Mouse (Mus musculus): ENCODE results near the gene Hoxc13. TPM values are rescaled to one million over a fixed set of nuclear protein-coding genes. Genes with fewer than 3 reads are reported as not detected.

Gene Hoxc13
- total and polyA plus RNA-seq, 2 experiments from 2014 or later, result not detected

DNA sequence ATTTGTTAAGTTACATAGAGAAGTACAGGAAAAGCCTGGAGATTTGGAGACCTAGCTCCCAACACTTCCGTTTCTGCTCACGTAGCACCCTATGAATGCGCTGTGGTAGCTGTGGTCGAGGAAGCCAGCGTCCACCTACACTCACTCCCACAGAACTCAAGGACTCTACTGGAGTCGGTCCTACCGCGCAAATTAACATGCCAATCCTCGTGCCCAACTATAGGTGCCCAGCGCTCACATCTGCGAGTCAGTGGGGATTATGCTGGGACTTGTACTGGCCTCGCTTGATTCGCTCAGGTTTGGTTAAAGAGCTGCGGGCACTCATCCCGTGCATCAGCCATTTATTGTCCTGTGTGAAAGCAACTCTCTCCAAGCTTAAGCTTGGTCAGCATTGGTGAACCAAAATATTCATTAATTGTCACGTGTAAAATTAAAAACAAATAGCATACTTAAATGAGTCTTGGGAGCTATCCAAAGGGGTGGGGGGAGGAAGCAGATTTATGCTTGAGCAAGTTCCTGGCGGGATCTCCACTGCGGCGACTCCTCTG, 7.8 kb upstream of the Hoxc13 start:
- DNase-seq (no peak), ATAC-seq (no peak)
- no peak overlapping the region for H3K4me3 ChIP-seq (ENCODE audit: low read depth, low read length)
- H3K4me2 ChIP-seq (ENCODE audit: low read depth), result no peak overlapping the region
- WGBS, result under 1% methylated on average over 19 of the region's 19 CpGs
- no peak for TF ChIP-seq CTCF (IDR thresholded peaks at IDR 0.05; ENCODE audit: low read depth)
- no peak overlapping the region for H3K27ac ChIP-seq (ENCODE audit: low read depth, low read length)
- no peaks in the 10 kb centered on the region for H3K4me1 ChIP-seq (ENCODE audit: insufficient read depth)
- no peaks in the 10 kb centered on the region for H3K36me3 ChIP-seq (ENCODE audit: insufficient read depth)
- H3K27me3 ChIP-seq (ENCODE audit: insufficient read depth, low read length), result peaks cover 93% of the 10 kb centered on the region
- no peaks in the 10 kb centered on the region for H3K9me3 ChIP-seq (ENCODE audit: low read length)
- no peak overlapping the region for H3K9ac ChIP-seq

DNA sequence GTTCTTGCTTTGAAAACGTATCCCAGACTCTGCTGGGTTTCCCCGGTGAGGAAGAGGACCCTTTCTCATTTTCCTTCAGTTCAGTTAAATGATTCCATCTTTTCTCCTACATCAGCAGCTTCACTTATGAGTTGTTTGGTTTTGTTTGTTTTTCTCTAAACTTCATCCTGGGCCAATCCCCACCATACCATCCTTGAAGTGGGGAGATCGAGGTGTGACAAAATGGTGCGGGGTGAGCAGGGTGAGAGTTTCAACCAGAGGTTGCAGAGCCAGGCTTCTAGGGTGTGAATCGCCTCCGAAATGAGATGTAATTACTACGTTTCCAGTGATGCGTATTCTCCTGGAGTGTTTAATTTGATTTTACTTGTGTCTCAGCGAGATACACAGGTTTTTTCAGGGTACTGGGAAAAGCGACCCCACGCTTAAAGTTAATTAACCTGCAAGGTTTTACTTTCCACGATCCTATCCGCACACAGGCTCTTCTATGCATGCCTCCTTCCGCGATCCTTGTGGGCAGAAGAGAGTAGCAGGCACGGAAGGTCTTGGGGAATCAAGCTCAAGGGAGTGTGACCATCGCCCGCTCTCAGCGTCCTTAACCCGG, 2.8 kb upstream of the Hoxc13 start:
- no peak overlapping the region for H3K4me3 ChIP-seq (ENCODE audit: low read depth, low read length)
- H3K4me1 ChIP-seq (ENCODE audit: insufficient read depth), result no peaks in the 10 kb centered on the region
- H3K4me2 ChIP-seq (ENCODE audit: low read depth), result no peak overlapping the region
- peaks cover 96% of the 10 kb centered on the region for H3K27me3 ChIP-seq (ENCODE audit: insufficient read depth, low read length)
- H3K27ac ChIP-seq (ENCODE audit: low read depth, low read length), result no peak overlapping the region
- WGBS, result 2% methylated on average over 20 of the region's 20 CpGs
- no peak overlapping the region for H3K9ac ChIP-seq
- ATAC-seq, result no peak
- H3K36me3 ChIP-seq (ENCODE audit: insufficient read depth), result no peaks in the 10 kb centered on the region
- DNase-seq, result no peak
- TF ChIP-seq CTCF (IDR thresholded peaks at IDR 0.05; ENCODE audit: low read depth), result no peak
- H3K9me3 ChIP-seq (ENCODE audit: low read length), result no peaks in the 10 kb centered on the region

DNA sequence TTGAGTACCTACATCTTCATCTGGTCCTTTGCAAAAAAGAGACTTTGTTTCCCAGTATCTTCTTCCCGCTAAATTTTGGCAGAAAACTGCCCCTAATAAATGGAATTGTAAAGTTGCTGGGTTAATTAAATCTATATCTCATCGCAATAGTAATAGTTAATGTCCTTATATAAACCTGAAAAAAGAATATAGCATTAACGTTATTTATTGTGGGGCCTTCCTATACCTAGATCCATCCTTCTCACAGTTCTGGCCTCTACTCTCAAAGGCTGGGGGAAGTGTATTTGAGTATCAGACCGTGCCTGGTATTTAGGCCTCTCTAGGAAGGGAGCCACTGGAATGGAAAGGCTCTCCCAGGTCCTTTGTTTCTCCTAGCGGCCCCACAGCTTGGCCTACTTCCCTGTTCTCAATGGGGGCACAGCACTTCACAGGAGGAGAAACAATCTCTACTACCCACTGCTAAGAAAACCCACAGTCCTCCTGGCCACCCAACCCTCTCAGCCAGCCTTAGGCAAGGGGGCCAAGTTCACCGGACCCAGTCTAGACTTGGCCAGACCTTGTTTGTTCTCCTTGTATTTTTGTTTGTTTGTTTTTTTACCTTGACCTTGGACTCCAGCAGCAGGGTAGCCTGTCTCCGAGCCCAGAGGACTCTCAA, 2.2 kb upstream of the Hoxc13 start:
- Histone ChIP-seq H3K36me3 (ENCODE audit: insufficient read depth) (no peaks in the 10 kb centered on the region), H3K9me3 (ENCODE audit: low read length) (no peaks in the 10 kb centered on the region), H3K27ac (ENCODE audit: low read depth, low read length) (no peak overlapping the region), H3K4me1 (ENCODE audit: insufficient read depth) (no peaks in the 10 kb centered on the region), H3K4me2 (ENCODE audit: low read depth) (no peak overlapping the region), H3K27me3 (ENCODE audit: insufficient read depth, low read length) (peaks cover 97% of the 10 kb centered on the region), H3K4me3 (ENCODE audit: low read depth, low read length) (no peak overlapping the region), H3K9ac (no peak overlapping the region)
- WGBS, result 1% methylated on average over 7 of the region's 7 CpGs
- no peak for TF ChIP-seq CTCF (IDR thresholded peaks at IDR 0.05; ENCODE audit: low read depth)
- no peak for DNase-seq
- ATAC-seq, result no peak

DNA sequence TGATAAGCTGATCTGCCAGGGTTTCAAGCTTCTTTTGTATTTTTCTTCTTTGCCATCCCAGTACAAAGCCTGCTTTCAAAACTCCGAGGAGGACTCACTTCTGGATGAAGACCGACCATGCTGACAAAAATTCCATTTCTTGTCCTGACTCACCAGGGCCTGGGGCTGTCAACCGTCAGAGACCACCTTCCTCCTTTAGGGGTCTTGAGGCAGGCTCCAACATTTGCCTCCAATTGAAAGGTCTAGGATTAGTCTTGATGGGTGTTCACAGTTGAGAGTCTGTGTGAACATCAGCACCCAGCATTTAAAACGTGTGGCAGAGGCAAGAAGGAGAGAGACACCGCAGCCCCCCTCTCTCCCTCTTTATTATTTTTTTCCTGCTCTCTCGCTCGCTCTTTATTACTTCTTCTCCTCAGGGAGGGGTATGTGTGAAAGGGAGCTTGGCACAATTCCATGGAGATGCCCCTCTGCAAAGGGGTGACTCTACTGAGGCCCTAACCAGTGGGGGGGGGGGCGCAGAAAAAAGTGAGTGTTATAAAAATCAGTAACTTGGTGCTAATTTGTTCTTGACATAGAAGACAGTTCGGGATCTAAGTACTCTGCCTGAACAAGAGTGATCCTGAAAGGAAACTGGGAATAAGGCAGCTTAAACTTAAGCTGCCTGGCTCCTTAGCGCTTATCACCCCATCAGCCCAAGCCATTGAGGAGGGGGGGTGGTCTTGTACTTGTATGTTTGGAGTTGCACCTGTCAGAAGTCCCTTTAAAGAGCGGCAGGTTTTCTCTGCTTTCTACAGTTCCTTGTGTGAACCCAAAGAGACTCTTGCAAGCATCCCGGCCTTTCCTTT, 1.3 kb upstream of the Hoxc13 start:
- peaks cover 98% of the 10 kb centered on the region for H3K27me3 ChIP-seq (ENCODE audit: insufficient read depth, low read length)
- TF ChIP-seq CTCF (IDR thresholded peaks at IDR 0.05; ENCODE audit: low read depth), result no peak
- WGBS, result 5% methylated on average over 12 of the region's 12 CpGs
- DNase-seq (no peak), ATAC-seq (no peak)
- no peak overlapping the region for H3K4me3 ChIP-seq (ENCODE audit: low read depth, low read length)
- no peaks in the 10 kb centered on the region for H3K4me1 ChIP-seq (ENCODE audit: insufficient read depth)
- H3K9ac ChIP-seq, result no peak overlapping the region
- H3K9me3 ChIP-seq (ENCODE audit: low read length), result no peaks in the 10 kb centered on the region
- no peak overlapping the region for H3K4me2 ChIP-seq (ENCODE audit: low read depth)
- no peak overlapping the region for H3K27ac ChIP-seq (ENCODE audit: low read depth, low read length)
- no peaks in the 10 kb centered on the region for H3K36me3 ChIP-seq (ENCODE audit: insufficient read depth)

DNA sequence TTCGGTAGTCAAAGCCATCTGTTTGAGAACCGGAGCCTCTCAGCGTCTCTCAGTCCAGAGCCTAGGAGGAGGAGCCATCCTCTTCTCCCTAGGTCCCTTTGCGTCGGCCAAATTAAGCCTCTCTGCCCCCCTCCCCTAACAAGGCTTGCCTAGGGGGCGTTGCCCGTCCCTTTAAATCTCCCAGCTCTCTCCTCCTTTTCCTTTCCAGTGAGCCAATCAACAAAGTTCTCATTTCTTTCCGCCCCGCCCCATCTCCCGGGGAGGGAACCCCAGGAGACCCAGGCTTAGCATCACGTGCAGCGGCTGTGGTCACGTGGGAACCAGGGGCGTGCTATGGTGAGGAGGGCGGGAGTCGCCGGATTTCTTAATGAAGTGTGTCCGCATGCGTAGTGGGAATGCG, 284 bp upstream of the Hoxc13 start:
- DNase-seq, result peak; percentile 52
- Histone ChIP-seq H3K27ac (ENCODE audit: low read depth, low read length) (no peak overlapping the region), H3K27me3 (ENCODE audit: insufficient read depth, low read length) (peaks cover 99% of the 10 kb centered on the region), H3K36me3 (ENCODE audit: insufficient read depth) (no peaks in the 10 kb centered on the region), H3K9me3 (ENCODE audit: low read length) (no peaks in the 10 kb centered on the region), H3K4me1 (ENCODE audit: insufficient read depth) (no peaks in the 10 kb centered on the region), H3K9ac (no peak overlapping the region), H3K4me2 (ENCODE audit: low read depth) (peak overlapping the region; percentile 28; the same call in 1 of the 2 replicates), H3K4me3 (ENCODE audit: low read depth, low read length) (0 out of 2 replicates have a peak overlapping the region, but pooled peaks have one; percentile 3)
- ATAC-seq, result peak; percentile 59; the same call in 1 of the 2 replicates
- TF ChIP-seq CTCF (IDR thresholded peaks at IDR 0.05; ENCODE audit: low read depth), result no peak
- 2% methylated on average over 20 of the region's 20 CpGs for WGBS

DNA sequence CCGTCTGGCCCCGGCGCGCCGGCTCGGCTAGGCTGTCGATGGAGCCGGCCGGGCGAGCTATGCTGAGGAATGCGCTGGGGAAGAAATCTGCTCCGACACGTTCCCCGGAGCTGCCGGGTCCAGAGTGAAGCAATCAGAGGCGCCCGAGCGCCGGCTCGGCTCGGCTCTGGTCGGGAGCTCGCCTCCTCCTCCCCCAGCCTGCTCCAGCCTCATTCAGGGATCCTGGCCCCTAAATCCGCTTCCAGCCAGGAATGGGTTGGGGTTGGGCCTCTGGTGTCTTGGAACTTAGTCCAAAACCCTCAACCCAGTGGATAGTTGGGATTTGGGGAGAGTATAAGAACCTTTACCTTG, 1.1 kb downstream of the Hoxc13 start:
- peak; percentile 40; the same call in 1 of the 2 replicates for ATAC-seq
- DNase-seq, result no peak

More for the DNA sequence above, 1.1 kb downstream of the Hoxc13 start:
- Histone ChIP-seq H3K9me3 (ENCODE audit: low read length) (no peaks in the 10 kb centered on the region), H3K27ac (ENCODE audit: low read depth, low read length) (no peak overlapping the region), H3K4me2 (ENCODE audit: low read depth) (no peak overlapping the region), H3K4me3 (ENCODE audit: low read depth, low read length) (no peak overlapping the region), H3K27me3 (ENCODE audit: insufficient read depth, low read length) (peaks cover 98% of the 10 kb centered on the region), H3K4me1 (ENCODE audit: insufficient read depth) (no peaks in the 10 kb centered on the region), H3K9ac (no peak overlapping the region), H3K36me3 (ENCODE audit: insufficient read depth) (no peaks in the 10 kb centered on the region)
- WGBS, result 1% methylated on average over 23 of the region's 24 CpGs
- no peak for TF ChIP-seq CTCF (IDR thresholded peaks at IDR 0.05; ENCODE audit: low read depth)

All from forebrain, postnatal 0 days (tissue).